Mouse (Mus musculus): Measurements from ENCODE around the gene Polr3k. TPM values are rescaled to one million over a fixed set of nuclear protein-coding genes. Genes with fewer than 3 reads are reported as not detected.

Gene Polr3k
- total RNA-seq (2021), result 1 to 10 TPM; 8.8 TPM
- long read RNA-seq, experiment 1, transcript Polr3k-201 (3 exons, 2,948 nt), result major isoform, 39 of 46 reads
- long read RNA-seq, experiment 1, partial matches to known transcripts, result 3 of 46 reads
- long read RNA-seq, experiment 1, other reads (novel, unspliced or antisense), result 4 of 46 reads
- long read RNA-seq, experiment 2, transcript Polr3k-201 (3 exons, 2,948 nt), result major isoform, 49 of 59 reads
- long read RNA-seq, experiment 2, partial matches to known transcripts, result 9 of 59 reads
- long read RNA-seq, experiment 2, other reads (novel, unspliced or antisense), result 1 of 59 reads

GRCm38 (mm10) chr2:181863791-181864535 is at the start of gene Polr3k:
TSS of gene Polr3k (plus strand) at chr2:181864337.
- peak; percentile 82 to 86 for DNase-seq
- intact Hi-C loops (cut with DNase I), result loop anchor here (10.0 kb wide), 1 partner anchor 169 kb away; the partner anchor contains the start of genes Lkaaear1 and Rgs19

GRCm38 (mm10) chr2:181829032-181829650 is 35.0 kb upstream of the Polr3k start:
- no peak for DNase-seq
- intact Hi-C loops (cut with DNase I), result no loop called here

GRCm38 (mm10) chr2:181832745-181833144 is 31.4 kb upstream of the Polr3k start:
- no peak for DNase-seq
- intact Hi-C loops (cut with DNase I), result no loop called here

GRCm38 (mm10) chr2:181837372-181838292 is 26.5 kb upstream of the Polr3k start, which contains the start of gene Pcmtd2:
TSS of gene Pcmtd2 (plus strand) at chr2:181837854.
- DNase-seq, result peak; percentile 93
- intact Hi-C loops (cut with DNase I), result no loop called here

- intact Hi-C loops (cut with DNase I), result no loop called here
- no peak for DNase-seq
Measured at GRCm38 (mm10) chr2:181838293-181838680, 25.9 kb upstream of the Polr3k start.

- intact Hi-C loops (cut with DNase I), result no loop called here
- DNase-seq, result no peak
Measured at GRCm38 (mm10) chr2:181845709-181846394, 18.3 kb upstream of the Polr3k start.

GRCm38 (mm10) chr2:181864536-181864860 is 361 bp downstream of the Polr3k start:
- no peak for DNase-seq
- intact Hi-C loops (cut with DNase I), result loop anchor here (10.0 kb wide), 1 partner anchor 170 kb away; the partner anchor contains the start of genes Lkaaear1 and Rgs19

- intact Hi-C loops (cut with DNase I), result loop anchor here (5.0 to 10.0 kb wide), 2 partner anchors 90 to 172 kb away; partner anchors contain the start of genes Lkaaear1 and Rgs19
- peak in 1 of 2 experiments; percentile 56 for DNase-seq
Measured at GRCm38 (mm10) chr2:181866931-181867330, 2.8 kb downstream of the Polr3k start.

- intact Hi-C loops (cut with DNase I), result no loop called here
- DNase-seq, result no peak
Measured at GRCm38 (mm10) chr2:181871039-181871438, 6.9 kb downstream of the Polr3k start.

GRCm38 (mm10) chr2:181878903-181879302 is 14.8 kb downstream of the Polr3k start:
- intact Hi-C loops (cut with DNase I), result no loop called here

GRCm38 (mm10) chr2:181883022-181883749 is 19.0 kb downstream of the Polr3k start:
- intact Hi-C loops (cut with DNase I), result no loop called here
- DNase-seq, result no peak

More at GRCm38 (mm10) chr2:181878903-181879302, 14.8 kb downstream of the Polr3k start:
- DNase-seq, result no peak

- intact Hi-C loops (cut with DNase I), result loop anchor here (1.0 kb wide), 1 partner anchor 11 kb away; no protein-coding TSS in a partner anchor
- no peak for DNase-seq
Measured at GRCm38 (mm10) chr2:181917861-181918260, 53.7 kb downstream of the Polr3k start.

- intact Hi-C loops (cut with DNase I), result no loop called here
- DNase-seq, result peak in 1 of 2 experiments; percentile 19
Measured at GRCm38 (mm10) chr2:181918501-181918900, 54.4 kb downstream of the Polr3k start.

Other genes with a start within 250 kb of the Polr3k start
- gene Gm29797, start 207.3 kb upstream of the Polr3k start, total RNA-seq (2021), result not detected
- gene Sox18, start 192.7 kb upstream of the Polr3k start, total RNA-seq (2021), result 10 to 100 TPM in 1 of 2 experiments, 1 to 10 TPM in 1; 7.6 to 14.2 TPM
- 1 to 10 TPM; 6.0 to 7.8 TPM for gene Tcea2, start 184.0 kb upstream of the Polr3k start, total RNA-seq (2021)
- gene Rgs19, start 170.4 kb upstream of the Polr3k start, total RNA-seq (2021), result 1 to 10 TPM; 2.3 to 2.7 TPM
- not detected for gene Lkaaear1, start 165.9 kb upstream of the Polr3k start, total RNA-seq (2021)
- gene Oprl1, start 149.3 kb upstream of the Polr3k start, total RNA-seq (2021), result not detected
- not detected for gene Myt1, start 101.0 kb upstream of the Polr3k start, total RNA-seq (2021)
- gene Pcmtd2, start 26.5 kb upstream of the Polr3k start, total RNA-seq (2021), result 10 to 100 TPM; 36.0 to 39.6 TPM
- gene Gm14496, start 126.8 kb downstream of the Polr3k start, total RNA-seq (2021), result not detected

Data from gastrocnemius, postnatal 36 days (tissue).